Mouse (Mus musculus): ENCODE measurements around the gene Cass4. TPM values are rescaled to one million over a fixed set of nuclear protein-coding genes. Genes with fewer than 3 reads are reported as not detected.

Gene Cass4
- polyA plus RNA-seq, 1 experiment: 0.24 TPM

DNA sequence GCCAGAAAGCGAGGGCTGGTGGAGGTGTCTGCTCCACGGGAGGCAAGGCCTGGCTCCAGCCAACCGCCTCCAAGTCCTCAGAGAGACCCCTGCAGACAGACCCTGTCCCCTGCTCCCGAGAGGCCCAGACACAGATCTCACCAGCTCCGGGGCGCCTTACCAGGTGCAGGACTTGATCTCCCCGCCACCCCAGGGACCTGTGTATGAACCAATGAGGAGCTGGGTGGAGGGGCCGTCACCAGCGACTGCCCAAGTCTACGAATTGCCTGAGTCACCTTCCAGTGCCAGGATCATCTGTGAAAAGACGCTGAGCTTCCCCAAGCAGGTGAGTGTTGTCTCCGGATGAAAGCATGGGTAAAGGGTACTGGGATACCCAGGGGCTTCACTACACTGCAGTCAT is 22.6 kb downstream of the Cass4 start:
- Histone ChIP-seq H3K4me3 (no peak overlapping the region), H3K27me3 (ENCODE audit: control insufficient read depth, insufficient read depth, insufficient read length) (no peaks in the 10 kb centered on the region), H3K4me2 (ENCODE audit: low read depth) (no peak overlapping the region), H3ac (ENCODE audit: control insufficient read depth, insufficient read length) (no peak overlapping the region), H3K36me3 (ENCODE audit: control insufficient read depth, insufficient read depth) (no peaks in the 10 kb centered on the region), H3K79me2 (ENCODE audit: control insufficient read depth, insufficient read depth) (no peaks in the 10 kb centered on the region)
- TF ChIP-seq CEBPB (IDR thresholded peaks at IDR 0.05; ENCODE audit: insufficient read depth, poor library complexity, severe bottlenecking): no peak
- no peak for TF ChIP-seq MAX (IDR thresholded peaks at IDR 0.05; ENCODE audit: low read depth)
- TF ChIP-seq E2F4 (IDR thresholded peaks at IDR 0.05; ENCODE audit: insufficient read depth): no peak
- TF ChIP-seq SRF (IDR thresholded peaks at IDR 0.05; ENCODE audit: control insufficient read depth, insufficient read length, low read depth): no peak
- no peak for TF ChIP-seq POLR2A (IDR thresholded peaks at IDR 0.05; ENCODE audit: insufficient read length, low read depth)
- no peak for TF ChIP-seq TCF3 (IDR thresholded peaks at IDR 0.05; ENCODE audit: insufficient read length, low read depth)
- TF ChIP-seq MYOD1 (IDR thresholded peaks at IDR 0.05; ENCODE audit: control insufficient read depth in 1 of 3, insufficient read length in 2 of 3, low read depth in 2 of 3): no peak
- no peak for TF ChIP-seq POLR2AphosphoS2 (IDR thresholded peaks at IDR 0.05; ENCODE audit: insufficient read length, low read depth)
- no peak for TF ChIP-seq TCF12 (IDR thresholded peaks at IDR 0.05; ENCODE audit: insufficient read depth, poor library complexity, severe bottlenecking)
- TF ChIP-seq REST (IDR thresholded peaks at IDR 0.05; ENCODE audit: insufficient read depth, insufficient read length): no peak
- TF ChIP-seq USF1 (IDR thresholded peaks at IDR 0.05; ENCODE audit: low read depth): no peak
- no peak for TF ChIP-seq MYOG (IDR thresholded peaks at IDR 0.05; ENCODE audit: control insufficient read depth in 1 of 3, insufficient read depth in 1 of 3, insufficient read length in 2 of 3, low read depth in 2 of 3)

DNA sequence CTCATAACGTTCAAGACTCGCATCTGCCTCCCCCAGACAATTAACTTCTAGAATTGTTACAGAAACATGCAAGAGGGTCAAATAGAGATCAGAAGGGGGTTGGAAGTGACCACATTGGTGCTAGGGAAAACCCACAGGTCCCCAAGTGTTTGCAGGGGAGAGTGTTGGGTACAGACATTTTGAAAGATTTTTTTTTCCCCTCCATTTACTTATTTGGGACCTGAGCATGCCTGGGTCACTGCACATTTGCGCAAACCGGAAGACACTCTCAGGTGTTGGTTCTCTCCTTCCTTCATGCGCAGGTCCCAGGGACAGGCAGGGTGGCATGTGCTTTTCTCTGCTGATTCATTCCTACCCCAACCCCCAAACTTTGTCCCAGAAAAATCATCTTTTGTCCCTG is 23.3 kb downstream of the Cass4 start:
- Histone ChIP-seq H3K79me2 (ENCODE audit: control insufficient read depth, insufficient read depth) (no peaks in the 10 kb centered on the region), H3K36me3 (ENCODE audit: control insufficient read depth, insufficient read depth) (no peaks in the 10 kb centered on the region), H3K27me3 (ENCODE audit: control insufficient read depth, insufficient read depth, insufficient read length) (no peaks in the 10 kb centered on the region), H3K4me3 (no peak overlapping the region), H3K4me2 (ENCODE audit: low read depth) (no peak overlapping the region), H3ac (ENCODE audit: control insufficient read depth, insufficient read length) (no peak overlapping the region)
- TF ChIP-seq SRF (IDR thresholded peaks at IDR 0.05; ENCODE audit: control insufficient read depth, insufficient read length, low read depth) (no peak), USF1 (IDR thresholded peaks at IDR 0.05; ENCODE audit: low read depth) (no peak)

DNA sequence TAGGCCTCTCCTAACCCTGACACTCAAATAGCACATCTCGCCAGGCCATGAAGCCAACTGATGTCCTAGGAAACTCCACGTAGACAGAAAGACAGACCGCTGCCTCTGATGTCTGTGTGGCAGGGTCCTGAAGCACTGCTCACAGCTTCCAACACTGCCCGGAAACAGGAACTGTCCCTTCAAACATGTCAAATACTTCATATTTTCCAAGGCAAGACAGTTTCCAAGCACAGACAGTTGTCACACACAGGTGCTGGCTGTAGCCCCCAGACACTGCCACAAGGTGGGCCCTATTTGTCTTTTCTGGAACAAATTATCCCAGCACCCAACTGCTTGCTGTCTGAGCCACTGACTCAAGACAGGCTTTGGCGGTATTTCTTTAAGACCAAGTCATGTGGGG is 24.6 kb downstream of the Cass4 start:
- no peak overlapping the region for H3K4me3 ChIP-seq
- no peaks in the 10 kb centered on the region for H3K79me2 ChIP-seq (ENCODE audit: control insufficient read depth, insufficient read depth)
- H3K36me3 ChIP-seq (ENCODE audit: control insufficient read depth, insufficient read depth): no peaks in the 10 kb centered on the region
- H3K4me2 ChIP-seq (ENCODE audit: low read depth): no peak overlapping the region
- H3K27me3 ChIP-seq (ENCODE audit: control insufficient read depth, insufficient read depth, insufficient read length): peaks cover 7% of the 10 kb centered on the region
- no peak overlapping the region for H3ac ChIP-seq (ENCODE audit: control insufficient read depth, insufficient read length)
- no peak for TF ChIP-seq MYOD1 (IDR thresholded peaks at IDR 0.05; ENCODE audit: control insufficient read depth in 1 of 3, insufficient read length in 2 of 3, low read depth in 2 of 3)
- TF ChIP-seq MYOG (IDR thresholded peaks at IDR 0.05; ENCODE audit: control insufficient read depth in 1 of 3, insufficient read depth in 1 of 3, insufficient read length in 2 of 3, low read depth in 2 of 3): no peak

DNA sequence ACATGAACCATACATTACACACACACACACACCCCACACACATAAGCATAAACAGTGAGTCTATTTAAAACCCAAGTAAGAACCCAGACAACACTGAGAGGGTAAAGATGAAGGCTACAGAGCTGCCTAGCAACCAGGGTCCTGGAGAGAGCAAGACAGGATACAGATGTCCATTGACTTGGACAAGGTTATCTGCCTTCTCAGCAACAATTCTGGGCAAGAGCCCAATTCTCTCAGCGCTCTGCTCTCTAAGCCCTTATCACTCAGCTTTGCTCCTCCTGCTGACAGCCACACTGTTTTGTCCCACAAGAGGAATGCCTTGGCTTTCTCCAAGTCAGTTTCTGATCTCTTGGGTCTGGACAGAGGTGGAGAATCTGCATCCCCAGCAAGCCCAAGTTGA is 37.0 kb downstream of the Cass4 start:
- Histone ChIP-seq H3K4me2 (ENCODE audit: low read depth) (no peak overlapping the region), H3K79me2 (ENCODE audit: control insufficient read depth, insufficient read depth) (no peaks in the 10 kb centered on the region), H3K27me3 (ENCODE audit: control insufficient read depth, insufficient read depth, insufficient read length) (peaks cover 61% of the 10 kb centered on the region), H3ac (ENCODE audit: control insufficient read depth, insufficient read length) (no peak overlapping the region), H3K4me3 (no peak overlapping the region), H3K36me3 (ENCODE audit: control insufficient read depth, insufficient read depth) (no peaks in the 10 kb centered on the region)
- TF ChIP-seq TCF3 (IDR thresholded peaks at IDR 0.05; ENCODE audit: insufficient read length, low read depth) (no peak), POLR2AphosphoS2 (IDR thresholded peaks at IDR 0.05; ENCODE audit: insufficient read length, low read depth) (no peak)

DNA sequence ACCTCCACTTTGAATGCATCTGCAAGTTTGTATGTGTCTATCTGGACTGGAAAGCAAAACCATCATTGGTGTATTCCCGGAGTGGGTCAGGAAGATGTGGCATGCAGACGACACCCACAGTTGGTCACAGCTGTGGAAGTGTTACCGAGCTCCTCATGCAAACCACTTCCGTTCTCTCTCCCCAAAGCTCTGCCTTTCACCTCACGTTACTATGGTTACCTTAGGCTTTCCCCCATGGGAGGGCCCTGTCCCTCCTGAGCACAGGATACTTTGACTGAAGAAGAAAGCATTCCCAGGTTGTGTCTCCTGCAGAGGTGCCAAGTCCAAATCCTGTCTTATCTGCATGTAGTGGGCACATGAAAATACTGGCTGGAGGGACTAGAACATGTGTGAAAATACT is 40.2 kb downstream of the Cass4 start:
- Histone ChIP-seq H3K4me2 (ENCODE audit: low read depth) (no peak overlapping the region), H3K79me2 (ENCODE audit: control insufficient read depth, insufficient read depth) (no peaks in the 10 kb centered on the region), H3K36me3 (ENCODE audit: control insufficient read depth, insufficient read depth) (no peaks in the 10 kb centered on the region), H3K4me3 (no peak overlapping the region), H3ac (ENCODE audit: control insufficient read depth, insufficient read length) (no peak overlapping the region), H3K27me3 (ENCODE audit: control insufficient read depth, insufficient read depth, insufficient read length) (peaks cover 34% of the 10 kb centered on the region)
- TF ChIP-seq REST (IDR thresholded peaks at IDR 0.05; ENCODE audit: insufficient read depth, insufficient read length) (no peak), MYOD1 (IDR thresholded peaks at IDR 0.05; ENCODE audit: control insufficient read depth in 1 of 3, insufficient read length in 2 of 3, low read depth in 2 of 3) (no peak), TCF12 (IDR thresholded peaks at IDR 0.05; ENCODE audit: insufficient read depth, poor library complexity, severe bottlenecking) (no peak), SRF (IDR thresholded peaks at IDR 0.05; ENCODE audit: control insufficient read depth, insufficient read length, low read depth) (no peak), USF1 (IDR thresholded peaks at IDR 0.05; ENCODE audit: low read depth) (no peak), POLR2AphosphoS2 (IDR thresholded peaks at IDR 0.05; ENCODE audit: insufficient read length, low read depth) (no peak), TCF3 (IDR thresholded peaks at IDR 0.05; ENCODE audit: insufficient read length, low read depth) (no peak)

DNA sequence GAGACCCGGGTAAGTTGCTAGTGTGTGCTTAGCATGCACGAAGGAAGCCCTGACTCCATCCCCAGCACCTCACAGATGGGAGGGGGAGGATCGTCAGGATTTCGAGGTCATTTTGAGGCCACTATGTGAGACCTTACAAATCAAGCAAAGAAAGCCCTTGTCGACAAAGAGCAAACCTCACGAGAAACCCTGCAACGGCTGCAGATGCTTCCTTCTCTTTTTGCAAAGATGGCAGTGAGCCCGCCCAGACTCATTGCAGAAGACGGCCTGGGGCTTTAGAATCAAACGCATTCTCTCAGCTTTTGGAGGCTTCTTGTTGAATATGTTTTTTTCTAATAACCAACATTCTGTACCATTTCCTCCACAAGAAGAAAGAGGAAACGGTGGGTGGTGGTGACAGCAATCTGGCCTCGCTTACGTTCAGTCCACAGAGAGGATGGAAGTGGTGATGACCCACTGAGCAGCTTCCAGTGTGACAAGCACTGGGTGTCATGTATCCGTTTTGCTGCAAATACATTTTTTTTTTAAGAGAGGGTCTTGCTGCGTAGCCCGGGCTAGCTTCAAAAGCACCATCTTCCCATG is 43.9 kb downstream of the Cass4 start:
- Histone ChIP-seq H3K27me3 (ENCODE audit: control insufficient read depth, insufficient read depth, insufficient read length) (peaks cover 12% of the 10 kb centered on the region), H3ac (ENCODE audit: control insufficient read depth, insufficient read length) (no peak overlapping the region), H3K79me2 (ENCODE audit: control insufficient read depth, insufficient read depth) (peaks cover 21% of the 10 kb centered on the region), H3K36me3 (ENCODE audit: control insufficient read depth, insufficient read depth) (no peaks in the 10 kb centered on the region), H3K4me2 (ENCODE audit: low read depth) (no peak overlapping the region), H3K4me3 (no peak overlapping the region)
- no peak for TF ChIP-seq USF1 (IDR thresholded peaks at IDR 0.05; ENCODE audit: low read depth)
- no peak for TF ChIP-seq POLR2A (IDR thresholded peaks at IDR 0.05; ENCODE audit: insufficient read length, low read depth)

Measured in myocyte (in vitro differentiated cells).